Mouse (Mus musculus): ENCODE data around the gene Zfp276.
"Not testable (repeated sequence)": the region's sequence is repeated elsewhere in the genome, so short reads cannot be mapped to it uniquely, and the experiment has no call there.

The Zfp276 gene

DNA sequence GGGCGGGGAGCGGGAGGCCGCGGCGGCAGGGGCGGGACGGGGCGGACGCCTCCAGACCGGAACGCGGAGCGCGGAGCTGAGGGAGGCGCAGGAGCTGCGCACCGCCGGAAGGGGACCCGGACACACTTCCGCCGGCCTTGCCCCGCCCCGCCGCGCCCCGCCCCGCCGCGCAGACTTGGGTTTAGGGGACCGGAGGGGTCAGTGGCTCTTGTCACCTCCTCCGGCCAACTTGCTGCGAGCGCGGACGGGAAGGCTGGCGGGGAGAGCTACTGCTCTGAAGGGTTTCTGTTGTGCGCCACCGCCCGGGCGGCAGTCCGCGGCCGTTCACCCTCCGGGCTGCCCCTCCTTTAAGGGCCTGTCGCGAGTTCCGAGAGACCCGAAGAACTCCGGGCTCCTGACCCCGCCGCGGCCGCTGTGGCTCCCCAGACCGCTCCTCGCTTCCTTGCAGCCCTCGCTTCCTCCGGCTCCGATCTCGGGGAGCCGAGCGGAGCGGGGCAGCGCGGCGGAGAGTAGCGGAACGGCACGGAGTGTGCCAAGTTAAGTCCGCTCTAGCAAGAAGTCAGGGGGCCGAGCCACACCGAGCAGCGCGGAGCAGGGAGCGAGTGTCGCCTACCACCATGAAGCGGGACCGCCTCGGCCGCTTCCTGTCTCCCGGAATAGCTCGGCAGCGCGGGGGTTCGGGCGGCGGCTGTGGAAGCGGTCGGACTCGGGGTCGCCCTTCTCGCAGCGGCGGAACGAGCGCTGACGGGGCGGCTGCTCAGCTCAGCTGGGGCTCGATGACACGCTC is at the start of gene Zfp276, which contains the start of gene Vps9d1:
Zfp276 (plus strand) TSS at position 97 of the 787 bp plus-strand sequence.
Vps9d1 (minus strand) TSS at position 250 of the 787 bp plus-strand sequence.
- peak; percentile 68 to 85 for DNase-seq (ENCODE audit: low spot score in 2 of 2)

GRCm38 (mm10) chr8:123211876-123212275 is 42.1 kb upstream of the Zfp276 start:
- no peak for DNase-seq (ENCODE audit: low spot score in 2 of 2)

DNA sequence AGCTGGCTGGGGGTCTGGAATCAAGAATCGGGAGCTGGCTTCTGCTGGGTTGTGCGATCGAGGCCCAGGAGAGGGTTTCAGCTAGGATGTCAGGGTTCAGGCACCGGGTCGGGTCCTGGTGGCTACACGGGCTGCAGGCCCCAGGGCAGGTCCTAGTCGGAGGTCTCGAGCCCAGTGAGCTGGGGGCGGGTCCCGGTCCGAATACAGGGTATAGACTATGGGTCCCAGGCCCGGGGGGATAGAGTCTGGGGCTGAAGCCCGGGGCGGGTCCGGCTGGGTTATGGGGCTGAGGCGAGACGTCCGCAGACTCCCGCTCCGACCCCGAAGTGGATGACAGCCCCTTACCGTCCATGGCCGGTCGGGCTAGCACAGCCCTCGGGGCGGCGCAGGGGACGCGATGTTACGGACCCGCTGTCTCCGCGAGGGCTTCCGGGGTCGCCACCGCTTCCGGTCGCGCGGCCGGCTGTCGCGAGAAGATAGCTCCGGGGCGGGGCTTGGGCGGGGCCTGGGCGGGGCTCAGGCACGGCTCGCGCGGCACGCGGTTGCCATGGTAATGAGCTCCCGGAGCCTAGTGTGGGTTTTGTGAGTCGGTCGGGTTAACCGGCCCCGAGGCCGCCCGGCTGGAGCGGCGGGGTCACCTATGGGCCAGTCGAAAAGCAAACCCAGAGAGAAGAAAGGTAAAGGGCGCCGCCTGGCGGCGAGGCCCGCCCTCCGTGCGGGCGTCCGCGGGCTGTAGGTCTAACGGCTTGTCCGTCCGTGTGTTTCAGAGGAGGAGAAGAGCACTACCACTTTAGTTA is 41.5 kb upstream of the Zfp276 start, which contains the start of the genes Chmp1a and Spata33:
Chmp1a (minus strand) TSS at position 443 of the 797 bp plus-strand sequence.
Spata33 (plus strand) TSS at position 512 of the 797 bp plus-strand sequence.
- peak; percentile 80 to 92 for DNase-seq (ENCODE audit: low spot score in 2 of 2)

- no peak for DNase-seq (ENCODE audit: low spot score in 2 of 2)
Measured at GRCm38 (mm10) chr8:123213118-123213772, 40.8 kb upstream of the Zfp276 start.

- DNase-seq (ENCODE audit: low spot score in 2 of 2) = no peak
Measured at GRCm38 (mm10) chr8:123215430-123215829, 38.6 kb upstream of the Zfp276 start.

- DNase-seq (ENCODE audit: low spot score in 2 of 2) = no peak
Measured at GRCm38 (mm10) chr8:123220917-123221316, 33.1 kb upstream of the Zfp276 start.

DNA sequence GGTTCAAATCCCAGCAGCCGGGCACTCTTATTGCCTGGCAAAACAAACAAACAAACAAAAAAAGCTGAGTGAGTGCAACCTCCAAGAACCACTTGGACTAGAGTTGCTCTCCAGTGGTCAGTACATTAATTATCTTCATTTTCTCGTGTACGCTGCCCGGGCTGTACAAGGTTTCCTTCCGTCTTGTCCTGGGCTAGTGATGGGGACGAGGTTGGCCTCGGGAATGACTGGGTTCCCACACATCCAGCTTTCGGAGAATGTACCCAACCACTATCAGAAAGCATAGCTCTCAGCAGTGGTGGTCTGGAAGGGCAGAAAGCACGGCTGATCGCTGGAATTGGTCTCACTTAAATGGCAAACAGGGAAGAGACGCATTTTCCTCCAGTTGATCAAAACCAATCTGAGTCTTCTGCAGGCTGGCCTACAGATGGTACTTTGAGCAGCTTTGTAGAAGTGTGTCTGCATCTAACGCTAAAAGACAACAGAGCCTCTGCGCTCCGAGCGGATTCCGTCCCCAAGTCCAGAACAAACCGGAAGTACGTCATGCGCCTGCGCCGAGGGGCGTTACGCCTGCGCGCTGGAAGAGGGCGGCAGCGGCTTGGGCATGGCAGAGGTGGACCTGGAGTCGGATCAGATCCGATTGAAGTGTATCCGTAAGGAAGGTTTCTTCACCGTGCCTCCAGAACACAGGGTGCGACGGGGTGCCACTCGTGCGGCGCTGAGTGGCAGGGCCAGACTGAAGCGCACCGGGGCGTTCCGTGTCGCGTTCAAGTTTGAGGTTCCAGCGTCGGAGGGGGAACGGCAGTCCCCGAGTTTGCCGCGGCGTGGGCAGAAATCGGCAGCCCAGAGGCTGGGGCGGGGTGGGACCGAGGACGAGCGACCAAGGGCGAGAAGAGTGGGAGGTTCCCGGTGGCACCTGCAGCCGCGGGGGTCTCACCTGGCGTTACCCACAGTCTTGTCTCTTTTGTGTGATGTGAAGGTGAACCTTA is 29.4 kb upstream of the Zfp276 start, which contains the start of gene Cdk10:
Cdk10 (plus strand) TSS at position 565 of the 989 bp plus-strand sequence.
- peak; percentile 77 to 87 for DNase-seq (ENCODE audit: low spot score in 2 of 2)

- no peak for DNase-seq (ENCODE audit: low spot score in 2 of 2)
Measured at GRCm38 (mm10) chr8:123228416-123228815, 25.6 kb upstream of the Zfp276 start.

GRCm38 (mm10) chr8:123230326-123230725 is 23.7 kb upstream of the Zfp276 start:
- not testable (repeated sequence) for DNase-seq (ENCODE audit: low spot score in 2 of 2)

- no peak for DNase-seq (ENCODE audit: low spot score in 2 of 2)
Measured at GRCm38 (mm10) chr8:123231742-123232141, 22.3 kb upstream of the Zfp276 start.

DNA sequence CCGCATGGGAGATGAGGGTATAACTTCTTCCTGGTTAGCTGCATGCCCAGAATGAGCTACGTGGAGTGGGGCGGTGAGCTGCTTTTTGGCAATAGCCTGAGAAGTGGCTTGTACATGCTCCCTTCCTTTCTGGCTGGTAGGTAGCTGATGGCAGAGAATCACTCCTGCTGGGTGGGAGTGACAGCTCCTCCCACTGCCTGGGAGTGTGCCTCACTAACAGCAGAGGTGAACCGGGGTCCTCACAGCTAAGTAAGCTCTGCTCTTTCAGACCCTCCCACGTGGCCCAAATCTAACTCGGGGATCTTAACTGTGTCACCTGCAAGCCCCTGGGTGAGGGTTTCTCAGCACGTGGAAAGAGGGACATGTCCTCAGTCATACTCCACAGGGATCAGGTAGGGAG is 21.4 kb upstream of the Zfp276 start:
- DNase-seq (ENCODE audit: low spot score in 2 of 2) = no peak

GRCm38 (mm10) chr8:123233300-123233699 is 20.7 kb upstream of the Zfp276 start:
- no peak for DNase-seq (ENCODE audit: low spot score in 2 of 2)

DNA sequence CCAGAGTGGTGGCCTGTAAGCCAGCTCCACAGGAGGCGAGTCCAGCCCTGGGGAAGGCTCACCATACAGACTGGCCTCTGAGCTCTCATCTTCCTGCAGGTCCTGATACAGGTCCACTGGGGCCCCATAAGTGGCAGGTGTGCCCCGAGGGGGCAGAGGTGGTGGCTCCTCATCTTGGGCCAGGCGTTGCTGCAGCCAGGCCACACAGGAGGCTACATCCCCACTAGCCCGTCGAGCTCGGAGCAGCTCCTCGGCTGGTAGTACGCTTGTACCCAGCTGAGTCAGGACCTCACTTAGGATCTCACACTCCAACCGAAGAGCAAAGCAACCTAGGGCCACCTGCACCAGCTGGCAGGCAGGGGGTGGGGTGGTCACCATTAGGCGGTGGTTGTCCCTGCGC is 20.2 kb upstream of the Zfp276 start:
- DNase-seq (ENCODE audit: low spot score in 2 of 2) = no peak

DNA sequence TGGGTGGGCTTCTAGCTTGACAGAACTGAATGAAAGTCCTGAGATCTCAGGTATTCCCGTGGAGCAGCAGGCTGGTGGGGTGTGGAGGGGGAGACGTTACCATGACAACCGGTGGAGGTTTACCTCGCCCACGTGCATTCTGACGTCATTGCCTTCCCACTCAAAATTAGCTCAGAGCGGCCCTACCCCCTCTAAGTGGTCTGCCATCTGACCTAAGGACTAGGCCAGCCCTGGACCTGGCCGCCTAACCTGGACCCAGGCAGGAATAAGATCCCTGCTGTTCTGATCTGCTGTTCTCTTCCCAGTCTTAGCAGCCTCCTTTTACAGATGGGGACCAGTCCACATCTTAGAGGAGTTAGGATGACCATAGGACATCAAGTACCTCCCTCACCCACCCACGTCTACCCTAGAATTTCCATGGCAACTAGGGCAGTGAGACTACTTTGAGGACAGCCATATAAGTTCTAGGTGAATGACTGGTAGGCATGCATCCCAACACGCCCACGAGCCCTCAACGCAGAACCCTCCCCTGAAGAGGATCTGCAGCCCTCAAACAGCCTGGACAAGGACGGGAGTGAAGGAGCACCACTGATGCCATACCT is 19.0 kb upstream of the Zfp276 start:
- peak in 1 of 2 experiments; percentile 24 for DNase-seq (ENCODE audit: low spot score in 2 of 2)

- peak; percentile 92 to 96 for DNase-seq (ENCODE audit: low spot score in 2 of 2)
Measured at GRCm38 (mm10) chr8:123235520-123236497, 18.2 kb upstream of the Zfp276 start, which contains the start of gene Spata2l. Spata2l (minus strand) TSS chr8:123236233.

- DNase-seq (ENCODE audit: low spot score in 2 of 2) = no peak
Measured at GRCm38 (mm10) chr8:123239398-123239797, 14.6 kb upstream of the Zfp276 start.

- no peak for DNase-seq (ENCODE audit: low spot score in 2 of 2)
Measured at GRCm38 (mm10) chr8:123242107-123242923, 11.7 kb upstream of the Zfp276 start.

DNA sequence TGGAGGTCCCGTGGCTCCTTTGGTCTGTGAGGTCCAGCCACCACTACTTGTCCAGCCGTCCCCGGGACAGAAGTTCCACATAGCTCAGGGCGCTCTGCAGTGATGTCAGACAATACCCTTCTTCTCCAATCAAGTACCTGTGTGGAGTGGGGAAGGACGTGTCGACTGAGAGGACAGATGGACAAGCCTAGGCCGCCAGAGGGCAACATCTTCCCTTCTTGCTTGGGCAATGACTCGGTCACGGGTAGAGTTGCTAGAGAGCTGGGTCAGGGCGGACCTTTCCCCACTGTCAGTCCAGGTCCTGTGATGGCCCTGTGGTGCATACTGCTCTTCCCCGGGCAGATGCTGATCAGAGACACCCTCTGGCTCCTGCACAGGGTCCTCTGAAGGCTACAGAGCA is 10.9 kb upstream of the Zfp276 start:
- DNase-seq (ENCODE audit: low spot score in 2 of 2) = no peak

Data from thymus, postnatal 10 days (tissue).